Mouse (Mus musculus): ENCODE results near the gene Bcl7a.

DNA sequence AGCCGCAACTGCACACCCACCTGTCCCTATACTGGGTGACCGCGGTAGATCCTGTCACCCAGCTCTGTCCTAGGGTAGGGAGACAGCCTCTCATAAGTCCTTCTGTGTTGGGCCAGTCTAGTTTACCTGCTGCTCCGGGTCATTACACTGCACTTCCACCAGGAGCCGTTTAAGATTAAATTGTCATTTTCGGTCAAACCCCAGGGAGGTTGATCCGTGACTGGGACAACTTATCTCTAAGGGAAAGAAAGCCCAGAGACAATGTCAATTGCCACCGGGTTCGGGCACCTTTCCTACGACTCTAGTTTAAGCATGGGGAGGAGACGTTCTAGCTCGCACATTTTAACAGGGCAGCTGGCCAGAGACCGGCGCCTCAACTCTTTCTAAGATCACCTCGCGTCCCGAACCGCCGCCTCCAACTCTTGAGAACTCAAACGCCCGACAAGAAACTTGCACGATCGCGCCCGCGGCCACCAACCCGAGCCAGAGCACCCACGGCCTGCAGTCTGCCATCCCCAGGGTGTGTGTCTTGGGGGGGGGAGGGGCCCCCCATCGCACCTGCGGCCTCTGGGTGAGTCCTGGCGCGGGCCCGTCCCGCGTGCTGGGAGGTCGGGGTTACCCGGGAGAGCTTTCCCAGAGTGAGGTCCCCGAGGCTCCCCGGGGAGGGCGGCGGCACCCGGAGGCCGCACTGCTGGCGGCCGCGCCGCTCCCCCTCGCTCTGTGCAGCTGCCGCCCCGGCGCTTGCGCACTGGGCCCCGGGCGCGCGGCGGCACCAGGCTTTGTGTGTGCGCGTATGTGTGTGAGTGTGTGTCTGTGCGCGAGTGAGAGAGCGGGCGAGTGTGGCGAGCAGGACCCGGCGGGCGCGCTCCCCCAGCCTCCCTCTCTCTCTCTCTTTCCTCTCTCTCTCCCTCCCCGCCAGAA lies at the start of gene Bcl7a:
- TF ChIP-seq TAL1 (IDR thresholded peaks at IDR 0.05; ENCODE audit: low read length) (no peak), GATA1 (IDR thresholded peaks at IDR 0.05; ENCODE audit: low read length) (no peak)
